Mouse (Mus musculus) hindbrain, embryonic 10.5 days (tissue): ENCODE measurements around the gene E2f1. TPM values are rescaled to one million over a fixed set of nuclear protein-coding genes. Genes with fewer than 3 reads are reported as not detected.

Experiments
- DNase-seq: peaks from one replicate; pipeline ENCODE4 v3.0.0-alpha.2; 2017; ENCODE audit warnings: low spot score
- H3K27ac ChIP-seq: fragments of 300-500 bp; sonication (generic); 2 replicates; pipeline ENCODE4 v1.5.1; 2016; ENCODE audit warnings: mild to moderate bottlenecking, moderate library complexity
- H3K27me3 ChIP-seq: fragments of 300-500 bp; sonication (generic); 2 replicates; pipeline ENCODE4 v1.6.1; 2016; ENCODE audit warnings: mild to moderate bottlenecking; ENCODE audit not compliant: poor library complexity, insufficient read depth, severe bottlenecking
- H3K36me3 ChIP-seq: fragments of 300-500 bp; sonication (generic); 2 replicates; pipeline ENCODE4 v1.6.1; 2016; ENCODE audit warnings: mild to moderate bottlenecking, moderate library complexity
- H3K4me1 ChIP-seq: fragments of 300-500 bp; sonication (generic); replicated peaks from 2 replicates; pipeline ENCODE4 v1.6.1; 2016; ENCODE audit warnings: mild to moderate bottlenecking
- H3K4me3 ChIP-seq: fragments of 300-500 bp; sonication (generic); 2 replicates; pipeline ENCODE4 v1.5.1; 2016; ENCODE audit warnings: mild to moderate bottlenecking, moderate library complexity
- H3K9me3 ChIP-seq: fragments of 300-500 bp; sonication (generic); 2 replicates; pipeline ENCODE4 v1.6.1; 2016; ENCODE audit warnings: mild to moderate bottlenecking, moderate library complexity
- WGBS: fragments of 180-500 bp; shearing (Covaris S2); methylation state at CpG from one replicate; pipeline ENCODE4 v1.1.7; 2016; 5-methylcytosine and 5-hydroxymethylcytosine counted together
- polyA plus RNA-seq: library from polyadenylated mRNA; unstranded; fragments of >200 nt; fragmentation: Nextera tagmentation; extraction: Ambion mirVana; gene quantifications from 2 replicates; pipeline ENCODE4 v1.2.1, GENCODE M21; 2016

The E2f1 gene
- polyA plus RNA-seq, 1 experiment from 2014 or later, result 41.4 TPM

- Histone ChIP-seq H3K27me3 (peaks cover 10% of the 10 kb centered on the region), H3K9me3 (no peaks in the 10 kb centered on the region), H3K4me3 (peak within 1 kb of the TSS; percentile 52), H3K36me3 (peaks cover 61% of the 10 kb centered on the region), H3K27ac (peak within 1 kb of the TSS; percentile 85), H3K4me1 (peaks cover 57% of the 10 kb centered on the region)
- 3% methylated on average over 34 of the region's 34 CpGs for WGBS
- peak; percentile 63 for DNase-seq
These were observed 11.2 kb downstream of the E2f1 start, which contains the start of gene Necab3 for GRCm38 (mm10) chr2:154558264-154559039. TSS of gene Necab3 (minus strand) at chr2:154558890.

GRCm38 (mm10) chr2:154557184-154557832, 12.4 kb downstream of the E2f1 start:
- H3K27ac ChIP-seq, result peak overlapping the region; percentile 85
- no peak for DNase-seq
- H3K4me1 ChIP-seq, result peaks cover 65% of the 10 kb centered on the region
- no peaks in the 10 kb centered on the region for H3K9me3 ChIP-seq
- H3K4me3 ChIP-seq, result 0 out of 2 replicates have a peak overlapping the region, but pooled peaks have one; percentile 52
- peaks cover 20% of the 10 kb centered on the region for H3K27me3 ChIP-seq
- peaks cover 57% of the 10 kb centered on the region for H3K36me3 ChIP-seq
- WGBS, result 54% methylated on average over 5 of the region's 5 CpGs

- WGBS, result 76% methylated on average over 6 of the region's 6 CpGs
- no peaks in the 10 kb centered on the region for H3K9me3 ChIP-seq
- no peak overlapping the region for H3K27ac ChIP-seq
- no peak for DNase-seq
- H3K4me3 ChIP-seq, result no peak overlapping the region
- peaks cover 41% of the 10 kb centered on the region for H3K27me3 ChIP-seq
- H3K36me3 ChIP-seq, result peaks cover 41% of the 10 kb centered on the region
- H3K4me1 ChIP-seq, result peaks cover 64% of the 10 kb centered on the region
These were observed 14.5 kb downstream of the E2f1 start for GRCm38 (mm10) chr2:154555235-154555634.

GRCm38 (mm10) chr2:154552424-154552907, 17.2 kb downstream of the E2f1 start:
- WGBS, result 27% methylated on average over 27 of the region's 27 CpGs
- peak overlapping the region; percentile 36 for H3K4me3 ChIP-seq
- peaks cover 29% of the 10 kb centered on the region for H3K36me3 ChIP-seq
- peaks cover 57% of the 10 kb centered on the region for H3K27me3 ChIP-seq
- H3K27ac ChIP-seq, result peak overlapping the region; percentile 79
- H3K4me1 ChIP-seq, result peaks cover 56% of the 10 kb centered on the region
- H3K9me3 ChIP-seq, result no peaks in the 10 kb centered on the region
- DNase-seq, result peak; percentile 74

- DNase-seq, result peak; percentile 44
These were observed 17.8 kb downstream of the E2f1 start for GRCm38 (mm10) chr2:154551927-154552326.

GRCm38 (mm10) chr2:154551476-154551875, 18.2 kb downstream of the E2f1 start, which contains the start of gene Actl10:
TSS of gene Actl10 (plus strand) at chr2:154551776.
- Histone ChIP-seq H3K9me3 (no peaks in the 10 kb centered on the region), H3K27me3 (peaks cover 57% of the 10 kb centered on the region), H3K36me3 (peaks cover 29% of the 10 kb centered on the region), H3K27ac (peak within 1 kb of the TSS; percentile 79), H3K4me3 (peak within 1 kb of the TSS; percentile 36), H3K4me1 (peaks cover 46% of the 10 kb centered on the region)
- no peak for DNase-seq
- WGBS, result 82% methylated on average over 4 of the region's 4 CpGs

More at GRCm38 (mm10) chr2:154551927-154552326, 17.8 kb downstream of the E2f1 start:
- Histone ChIP-seq H3K27ac (peak overlapping the region; percentile 79), H3K9me3 (no peaks in the 10 kb centered on the region), H3K36me3 (peaks cover 29% of the 10 kb centered on the region), H3K4me3 (peak overlapping the region; percentile 36), H3K27me3 (peaks cover 57% of the 10 kb centered on the region), H3K4me1 (peaks cover 50% of the 10 kb centered on the region)
- WGBS, result 29% methylated on average over 21 of the region's 21 CpGs

GRCm38 (mm10) chr2:154550937-154551336, 18.8 kb downstream of the E2f1 start:
- Histone ChIP-seq H3K27ac (no peak overlapping the region), H3K9me3 (no peaks in the 10 kb centered on the region), H3K27me3 (peaks cover 57% of the 10 kb centered on the region), H3K4me1 (peaks cover 42% of the 10 kb centered on the region), H3K4me3 (no peak overlapping the region), H3K36me3 (peaks cover 32% of the 10 kb centered on the region)
- DNase-seq, result no peak
- 79% methylated on average over 2 of the region's 2 CpGs for WGBS

GRCm38 (mm10) chr2:154549886-154550189, 19.9 kb downstream of the E2f1 start:
- H3K4me1 ChIP-seq, result peaks cover 41% of the 10 kb centered on the region
- peaks cover 32% of the 10 kb centered on the region for H3K36me3 ChIP-seq
- 13% methylated on average over 20 of the region's 20 CpGs for WGBS
- peak overlapping the region; percentile 87 for H3K27ac ChIP-seq
- H3K4me3 ChIP-seq, result peak overlapping the region; percentile 55
- peaks cover 57% of the 10 kb centered on the region for H3K27me3 ChIP-seq
- DNase-seq, result no peak
- no peaks in the 10 kb centered on the region for H3K9me3 ChIP-seq

- peaks cover 27% of the 10 kb centered on the region for H3K36me3 ChIP-seq
- peaks cover 36% of the 10 kb centered on the region for H3K4me1 ChIP-seq
- peak overlapping the region; percentile 87 for H3K27ac ChIP-seq
- 2% methylated on average over 42 of the region's 48 CpGs for WGBS
- peak; percentile 85 for DNase-seq
- no peaks in the 10 kb centered on the region for H3K9me3 ChIP-seq
- H3K27me3 ChIP-seq, result peaks cover 52% of the 10 kb centered on the region
- peak overlapping the region; percentile 55 for H3K4me3 ChIP-seq
These were observed 20.4 kb downstream of the E2f1 start for GRCm38 (mm10) chr2:154549127-154549885.

- DNase-seq, result peak; percentile 63
- Histone ChIP-seq H3K4me1 (peaks cover 36% of the 10 kb centered on the region), H3K9me3 (no peaks in the 10 kb centered on the region), H3K27ac (peak overlapping the region; percentile 87; the same call in 1 of the 2 replicates), H3K36me3 (peaks cover 22% of the 10 kb centered on the region), H3K27me3 (peaks cover 48% of the 10 kb centered on the region), H3K4me3 (peak overlapping the region; percentile 55)
- 38% methylated on average over 3 of the region's 3 CpGs for WGBS
These were observed 21.0 kb downstream of the E2f1 start for GRCm38 (mm10) chr2:154548688-154549087.

GRCm38 (mm10) chr2:154546711-154547110, 23.0 kb downstream of the E2f1 start, which contains the start of gene 1700003F12Rik:
TSS of gene 1700003F12Rik (plus strand) at chr2:154547085.
- 90% methylated on average over 10 of the region's 10 CpGs for WGBS
- H3K27ac ChIP-seq, result no peak within 1 kb of the TSS
- peaks cover 22% of the 10 kb centered on the region for H3K4me1 ChIP-seq
- peak; percentile 2 for DNase-seq
- H3K9me3 ChIP-seq, result no peaks in the 10 kb centered on the region
- H3K27me3 ChIP-seq, result peaks cover 31% of the 10 kb centered on the region
- H3K4me3 ChIP-seq, result no peak within 1 kb of the TSS
- peaks cover 10% of the 10 kb centered on the region for H3K36me3 ChIP-seq

GRCm38 (mm10) chr2:154543567-154544347, 25.9 kb downstream of the E2f1 start:
- 89% methylated on average over 9 of the region's 9 CpGs for WGBS
- peak; percentile 2 for DNase-seq
- H3K27ac ChIP-seq, result peak overlapping the region; percentile 41; the same call in 1 of the 2 replicates

More at GRCm38 (mm10) chr2:154543567-154544347, 25.9 kb downstream of the E2f1 start:
- Histone ChIP-seq H3K36me3 (peaks cover 20% of the 10 kb centered on the region), H3K4me3 (no peak overlapping the region), H3K27me3 (peaks cover 2% of the 10 kb centered on the region; the same call in 1 of the 2 replicates), H3K4me1 (peaks cover 7% of the 10 kb centered on the region), H3K9me3 (no peaks in the 10 kb centered on the region)
